Mouse (Mus musculus) testis, adult 2 months (tissue): ENCODE results near the gene Net1.

Experiments
- CTCF ChIP-seq: fragments of 200-500 bp; IDR thresholded peaks from 2 replicates; pipeline ENCODE4 v1.5.1; 2012; ENCODE audit warnings: low read depth, mild to moderate bottlenecking, inconsistent platforms, low read length, moderate library complexity; ENCODE audit not compliant: control insufficient read depth, insufficient read depth, insufficient replicate concordance
- POLR2A ChIP-seq: fragments of 200-500 bp; IDR thresholded peaks from 2 replicates; pipeline ENCODE4 v1.6.1; 2012; ENCODE audit warnings: low read depth, mild to moderate bottlenecking, inconsistent platforms, low read length, moderate library complexity; ENCODE audit not compliant: control insufficient read depth

- TF ChIP-seq CTCF (no peak), POLR2A (no peak)
Observed at GRCm38 (mm10) chr13:3899301-3899700, 18.7 kb downstream of the Net1 start.
